Mouse (Mus musculus) CH12.LX (cell line): ENCODE measurements around the gene Tomm6. TPM values are rescaled to one million over a fixed set of nuclear protein-coding genes. Genes with fewer than 3 reads are reported as not detected.

Experiments
- DNase-seq: peaks from one replicate; pipeline ENCODE4 v3.0.0-alpha.2; 2013; ENCODE audit errors: extremely low read depth
- H3K27ac ChIP-seq: 2 replicates; pipeline ENCODE4 v1.5.1; 2012; ENCODE audit warnings: low read depth, mild to moderate bottlenecking, control low read depth, moderate library complexity; ENCODE audit not compliant: insufficient read depth
- H3K27me3 ChIP-seq: replicated peaks from 2 replicates; pipeline ENCODE3; 2012; ENCODE audit warnings: inconsistent platforms
- H3K36me3 ChIP-seq, 2 experiments: replicated peaks in 1 of 2; 2 replicates each; pipeline versions ENCODE3 to v1.6.1; 2012; ENCODE audit warnings: inconsistent platforms in 1 of 2, low read length in 1 of 2, mild to moderate bottlenecking in 1 of 2, mixed read lengths in 1 of 2, moderate library complexity in 1 of 2; ENCODE audit not compliant: control insufficient read depth in 1 of 2, insufficient read depth in 1 of 2
- H3K4me1 ChIP-seq, 2 experiments: 2 replicates each; pipeline ENCODE4 v1.6.1; 2012; ENCODE audit warnings: inconsistent platforms in 1 of 2, moderate library complexity in 1 of 2; ENCODE audit not compliant: insufficient read depth in 2 of 2, control insufficient read depth in 1 of 2
- H3K4me2 ChIP-seq: 2 replicates; pipeline ENCODE4 v1.6.1; 2012; ENCODE audit warnings: low read depth, mild to moderate bottlenecking, control low read depth; ENCODE audit not compliant: poor library complexity, insufficient read depth, severe bottlenecking
- H3K4me3 ChIP-seq, 3 experiments: fragments of 150-350 bp in 1 of 3; sonication (generic) in 1 of 3; replicated peaks in 1 of 3; 2 replicates each; pipeline versions ENCODE3 to v1.5.1; 2011 to 2012; ENCODE audit warnings: low read depth in 2 of 3, low read length in 2 of 3, mild to moderate bottlenecking in 2 of 3, moderate library complexity in 2 of 3, control low read depth in 1 of 3, improper control_type of control experiment in 1 of 3, inconsistent platforms in 1 of 3, mixed read lengths in 1 of 3; ENCODE audit not compliant: poor library complexity in 1 of 3
- H3K79me2 ChIP-seq: replicated peaks from 2 replicates; pipeline ENCODE4 v1.6.1; 2012; ENCODE audit warnings: mild to moderate bottlenecking, moderate library complexity; ENCODE audit not compliant: control insufficient read depth, poor library complexity, insufficient read depth, severe bottlenecking; ENCODE audit errors: extremely low read depth
- H3K9ac ChIP-seq: 2 replicates; pipeline ENCODE4 v1.6.1; 2012; ENCODE audit warnings: low read depth, mild to moderate bottlenecking, control low read depth, moderate library complexity; ENCODE audit not compliant: insufficient read depth
- H3K9me3 ChIP-seq: replicated peaks from 2 replicates; pipeline ENCODE3; 2012; ENCODE audit warnings: low read length, inconsistent platforms, mixed read lengths
- BHLHE40 ChIP-seq: IDR thresholded peaks from 2 replicates; pipeline ENCODE4 v1.6.1; 2011; ENCODE audit warnings: mild to moderate bottlenecking, low read depth, low read length, improper control_type of control experiment
- CHD1 ChIP-seq: IDR thresholded peaks from 2 replicates; pipeline ENCODE4 v1.6.1; 2012; ENCODE audit warnings: low read depth, low read length, improper control_type of control experiment, inconsistent platforms
- CTCF ChIP-seq, 2 experiments: IDR thresholded peaks in 1 of 2; conservative IDR thresholded peaks in 1 of 2; 2 replicates each; pipeline ENCODE4 v1.5.1; 2011 to 2012; ENCODE audit warnings: low read depth in 2 of 2, low read length in 2 of 2, improper control_type of control experiment in 1 of 2, inconsistent platforms in 1 of 2, mild to moderate bottlenecking in 1 of 2, moderate library complexity in 1 of 2
- ELF1 ChIP-seq: IDR thresholded peaks from 2 replicates; pipeline ENCODE4 v1.6.1; 2014; ENCODE audit warnings: low read depth, mild to moderate bottlenecking, inconsistent platforms, low read length, improper control_type of control experiment
- ETS1 ChIP-seq: conservative IDR thresholded peaks from 2 replicates; pipeline ENCODE4 v1.6.1; 2012; ENCODE audit warnings: low read depth, mild to moderate bottlenecking, inconsistent platforms, low read length, improper control_type of control experiment, moderate library complexity
- GABPA ChIP-seq: IDR thresholded peaks from 2 replicates; pipeline ENCODE4 v1.6.1; 2012; ENCODE audit warnings: low read depth, low read length, improper control_type of control experiment, inconsistent platforms; ENCODE audit not compliant: insufficient replicate concordance
- IRF4 ChIP-seq: IDR thresholded peaks from 2 replicates; pipeline ENCODE4 v1.6.1; 2014; ENCODE audit warnings: low read depth, mild to moderate bottlenecking, inconsistent platforms, low read length, improper control_type of control experiment
- JUN ChIP-seq: IDR thresholded peaks from 2 replicates; pipeline ENCODE4 v1.6.1; 2011; ENCODE audit warnings: low read depth, mild to moderate bottlenecking, low read length, improper control_type of control experiment, moderate library complexity; ENCODE audit not compliant: insufficient read depth
- KAT2A ChIP-seq: IDR thresholded peaks from 2 replicates; pipeline ENCODE4 v1.6.1; 2012; ENCODE audit warnings: low read length, improper control_type of control experiment, inconsistent platforms; ENCODE audit not compliant: insufficient replicate concordance
- MAFK ChIP-seq: IDR thresholded peaks from 2 replicates; pipeline ENCODE4 v1.6.1; 2011; ENCODE audit warnings: low read length, improper control_type of control experiment; ENCODE audit not compliant: insufficient replicate concordance
- MEF2A ChIP-seq: IDR thresholded peaks from 2 replicates; pipeline ENCODE4 v1.6.1; 2014; ENCODE audit warnings: low read depth, mild to moderate bottlenecking, inconsistent platforms, low read length, improper control_type of control experiment, borderline replicate concordance
- MXI1 ChIP-seq: IDR thresholded peaks from 2 replicates; pipeline ENCODE4 v1.6.1; 2011; ENCODE audit warnings: mild to moderate bottlenecking, low read depth, low read length, improper control_type of control experiment
- MYC ChIP-seq: IDR thresholded peaks from 2 replicates; pipeline ENCODE4 v1.6.1; 2011; ENCODE audit warnings: low read depth, mild to moderate bottlenecking, improper control_type of control experiment, low read length
- NELFE ChIP-seq: IDR thresholded peaks from 2 replicates; pipeline ENCODE4 v1.6.1; 2011; ENCODE audit warnings: low read depth, low read length, improper control_type of control experiment
- NRF1 ChIP-seq: IDR thresholded peaks from 2 replicates; pipeline ENCODE4 v1.6.1; 2014; ENCODE audit warnings: low read depth, mild to moderate bottlenecking, inconsistent platforms, low read length, improper control_type of control experiment, moderate library complexity
- PAX5 ChIP-seq: IDR thresholded peaks from 2 replicates; pipeline ENCODE4 v1.6.1; 2012; ENCODE audit warnings: low read length, inconsistent platforms, mixed read lengths
- RCOR1 ChIP-seq: conservative IDR thresholded peaks from 2 replicates; pipeline ENCODE4 v1.6.1; 2012; ENCODE audit warnings: low read depth, mild to moderate bottlenecking, inconsistent platforms, low read length, improper control_type of control experiment
- UBTF ChIP-seq: IDR thresholded peaks from 2 replicates; pipeline ENCODE4 v1.6.1; 2012; ENCODE audit warnings: low read depth, mild to moderate bottlenecking, inconsistent platforms, low read length, improper control_type of control experiment, moderate library complexity
- USF1 ChIP-seq: IDR thresholded peaks from 2 replicates; pipeline ENCODE4 v1.6.1; 2014; ENCODE audit warnings: low read depth, mild to moderate bottlenecking, inconsistent platforms, low read length, improper control_type of control experiment
- ZC3H11A ChIP-seq: IDR thresholded peaks from 2 replicates; pipeline ENCODE4 v1.6.1; 2012; ENCODE audit warnings: low read depth, mild to moderate bottlenecking, inconsistent platforms, low read length, improper control_type of control experiment
- ZKSCAN1 ChIP-seq: IDR thresholded peaks from 2 replicates; pipeline ENCODE4 v1.6.1; 2012; ENCODE audit warnings: low read depth, inconsistent platforms, low read length, improper control_type of control experiment, borderline replicate concordance
- dilution Hi-C: fragments of 300-500 bp; cut with MboI; formaldehyde crosslinking; loops from 2 replicates; pipeline ENCODE4 v1.14.3; 2020; ENCODE audit warnings: low sequenced_read_pairs; ENCODE audit not compliant: extremely low pct_unique_long_range_greater_than_20kb, extremely low pct_ligation_motif_present
- in situ Hi-C: fragments of 300-500 bp; cut with MboI; formaldehyde crosslinking; loops from 3 replicates; pipeline ENCODE4 v1.14.3; 2019; ENCODE audit warnings: low sequenced_read_pairs, low pct_ligation_motif_present, low pct_unique_long_range_greater_than_20kb, mixed read lengths
- polyA plus RNA-seq: library from polyadenylated mRNA; unstranded; fragments of >175 nt; gene quantifications from 2 replicates; pipeline ENCODE4 v1.2.1, GENCODE M21; 2012; ENCODE audit warnings: low read depth; ENCODE audit not compliant: insufficient read length
- total RNA-seq, 2 experiments: library from RNA; depleted of rRNA; stranded (reverse); fragments of 300-350 nt in 1 of 2; fragments of >200 nt in 1 of 2; gene quantifications; 2 replicates each; pipeline ENCODE4 v1.2.3; 2012 to 2014

Tomm6 gene
- total and polyA plus RNA-seq, 3 experiments, result 26.4 to 424 (median 46.1) TPM

GRCm38 (mm10) chr17:47651953-47652352 is 36.2 kb downstream of the Tomm6 start:
- Histone ChIP-seq H3K4me3 (no peak overlapping the region), H3K27ac (no peak overlapping the region), H3K9ac (no peak overlapping the region), H3K36me3 (peaks cover 0 to 4% of the 10 kb centered on the region in 2 experiments), H3K27me3 (no peaks in the 10 kb centered on the region), H3K4me1 (no peaks in the 10 kb centered on the region), H3K79me2 (no peaks in the 10 kb centered on the region), H3K4me2 (no peak overlapping the region), H3K9me3 (no peaks in the 10 kb centered on the region)
- dilution Hi-C loops (no loop called here), in situ Hi-C loops (no loop called here)
- no peak for TF ChIP-seq KAT2A
- no peak for TF ChIP-seq CTCF (conservative IDR thresholded peaks at IDR 0.05 in 1 of 2, IDR thresholded peaks at IDR 0.05 in 1 of 2; ENCODE audit: low read depth in 2 of 2, low read length in 2 of 2)
- no peak for TF ChIP-seq IRF4
- TF ChIP-seq RCOR1, result no peak
- no peak for TF ChIP-seq UBTF
- no peak for TF ChIP-seq ETS1
- TF ChIP-seq USF1, result no peak
- TF ChIP-seq MAFK, result no peak
- no peak for TF ChIP-seq PAX5
- no peak for DNase-seq

GRCm38 (mm10) chr17:47648966-47649365 is 39.2 kb downstream of the Tomm6 start:
- Histone ChIP-seq H3K9me3 (no peaks in the 10 kb centered on the region), H3K79me2 (no peaks in the 10 kb centered on the region), H3K4me3 (no peak overlapping the region), H3K36me3 (peaks cover 0 to 4% of the 10 kb centered on the region in 2 experiments), H3K9ac (no peak overlapping the region), H3K27ac (no peak overlapping the region), H3K4me1 (no peaks in the 10 kb centered on the region), H3K27me3 (no peaks in the 10 kb centered on the region), H3K4me2 (no peak overlapping the region)
- TF ChIP-seq RCOR1, result no peak
- no peak for TF ChIP-seq ELF1
- no peak for TF ChIP-seq CTCF (conservative IDR thresholded peaks at IDR 0.05 in 1 of 2, IDR thresholded peaks at IDR 0.05 in 1 of 2; ENCODE audit: low read depth in 2 of 2, low read length in 2 of 2)
- TF ChIP-seq CHD1, result no peak
- no peak for TF ChIP-seq KAT2A
- TF ChIP-seq NRF1, result no peak
- TF ChIP-seq PAX5, result no peak
- TF ChIP-seq MYC, result no peak
- no peak for TF ChIP-seq MEF2A
- no peak for TF ChIP-seq UBTF
- TF ChIP-seq ZC3H11A, result no peak
- no peak for TF ChIP-seq GABPA
- TF ChIP-seq ZKSCAN1, result no peak
- TF ChIP-seq JUN, result no peak
- no peak for TF ChIP-seq NELFE
- no peak for TF ChIP-seq MXI1
- TF ChIP-seq BHLHE40, result no peak
- dilution Hi-C loops, result no loop called here
- in situ Hi-C loops, result no loop called here
- DNase-seq, result no peak
